Mouse (Mus musculus) gastrocnemius, postnatal 4 days (tissue): ENCODE data around the gene Tmem223. TPM values are rescaled to one million over a fixed set of nuclear protein-coding genes. Genes with fewer than 3 reads are reported as not detected.

ENCODE experiments used
- DNase-seq, 2 experiments: peaks; one replicate each; pipeline ENCODE4 v3.0.0; 2021 to 2022; ENCODE audit warnings: low spot score in 2 of 2, mixed read lengths in 2 of 2
- microRNA-seq: library from miRNA; unstranded; fragments of <30 nt; microRNA quantifications from one replicate; pipeline ENCODE4 v1.2.0, GENCODE M21; 2021
- total RNA-seq, 2 experiments: library from RNA; stranded (reverse); gene quantifications; 2 replicates each; pipeline ENCODE4 v1.2.3; 2021

Gene Tmem223
- total RNA-seq, 2 experiments from 2014 or later, result 71.4 to 85.6 TPM

DNA sequence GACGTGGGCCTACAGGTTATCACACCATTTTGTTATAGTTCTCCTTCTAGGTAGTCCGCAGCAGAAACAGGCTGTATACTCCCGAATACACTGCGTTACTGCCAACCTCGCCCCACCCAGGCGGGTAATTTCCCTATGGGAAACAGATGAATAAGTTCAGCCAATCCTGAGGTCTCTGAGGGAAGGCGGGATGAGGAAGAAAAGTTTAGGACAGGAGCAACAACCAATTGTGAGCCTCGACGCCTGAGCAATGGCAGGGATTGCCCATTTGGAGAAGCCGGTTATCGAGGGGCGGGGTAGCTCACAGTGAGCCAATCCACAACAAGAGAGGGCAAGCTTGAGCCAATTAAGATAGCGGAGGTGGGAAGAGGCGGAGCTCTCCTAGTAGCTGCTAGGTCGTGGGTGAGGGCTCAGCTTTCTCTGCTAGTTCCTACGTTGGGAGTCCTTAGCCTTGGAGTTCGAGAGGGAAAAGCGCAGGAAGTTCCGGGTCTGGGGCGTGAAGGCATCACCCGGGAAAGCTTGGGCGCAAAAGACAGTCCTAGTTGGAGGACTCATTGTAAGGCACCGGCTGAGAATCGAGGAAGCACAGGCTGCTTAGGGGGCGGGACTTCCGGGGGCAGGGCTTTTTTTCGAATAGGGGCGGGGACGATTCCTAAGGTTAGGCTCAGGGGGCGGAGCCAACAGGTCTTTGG is 31.5 kb downstream of the Tmem223 start, which contains the start of gene Zbtb3:
Gene Zbtb3 (plus strand): TSS at position 426 of the 692 bp plus-strand sequence.
- DNase-seq, result peak; percentile 72 to 88

DNA sequence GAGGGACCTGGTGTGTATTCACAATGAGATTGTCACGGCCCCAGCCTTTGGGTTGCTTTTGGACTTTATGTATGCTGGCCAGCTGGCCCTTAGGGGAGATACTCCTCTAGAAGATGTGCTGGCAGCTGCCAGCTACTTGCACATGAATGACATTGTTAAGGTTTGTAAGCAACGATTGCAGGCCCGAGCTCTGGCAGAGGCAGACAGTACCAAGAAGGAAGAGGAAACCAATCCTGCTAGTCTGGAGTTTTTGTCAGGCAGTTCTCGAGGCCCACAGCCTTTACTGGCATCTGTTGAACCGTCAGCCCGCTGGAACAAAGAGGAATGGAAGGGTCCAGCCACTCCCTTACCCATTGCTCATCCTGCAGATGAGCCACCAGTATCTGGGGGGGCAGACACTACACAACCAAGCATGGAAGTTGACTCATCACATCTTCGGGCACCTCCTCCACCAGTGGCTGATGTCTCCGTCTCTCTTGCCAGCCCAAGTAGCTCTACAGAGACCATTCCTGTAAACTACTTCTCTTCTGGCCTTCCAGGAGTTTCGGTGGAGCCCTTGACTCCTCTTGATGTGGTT is 32.5 kb downstream of the Tmem223 start:
- no peak for DNase-seq

DNA sequence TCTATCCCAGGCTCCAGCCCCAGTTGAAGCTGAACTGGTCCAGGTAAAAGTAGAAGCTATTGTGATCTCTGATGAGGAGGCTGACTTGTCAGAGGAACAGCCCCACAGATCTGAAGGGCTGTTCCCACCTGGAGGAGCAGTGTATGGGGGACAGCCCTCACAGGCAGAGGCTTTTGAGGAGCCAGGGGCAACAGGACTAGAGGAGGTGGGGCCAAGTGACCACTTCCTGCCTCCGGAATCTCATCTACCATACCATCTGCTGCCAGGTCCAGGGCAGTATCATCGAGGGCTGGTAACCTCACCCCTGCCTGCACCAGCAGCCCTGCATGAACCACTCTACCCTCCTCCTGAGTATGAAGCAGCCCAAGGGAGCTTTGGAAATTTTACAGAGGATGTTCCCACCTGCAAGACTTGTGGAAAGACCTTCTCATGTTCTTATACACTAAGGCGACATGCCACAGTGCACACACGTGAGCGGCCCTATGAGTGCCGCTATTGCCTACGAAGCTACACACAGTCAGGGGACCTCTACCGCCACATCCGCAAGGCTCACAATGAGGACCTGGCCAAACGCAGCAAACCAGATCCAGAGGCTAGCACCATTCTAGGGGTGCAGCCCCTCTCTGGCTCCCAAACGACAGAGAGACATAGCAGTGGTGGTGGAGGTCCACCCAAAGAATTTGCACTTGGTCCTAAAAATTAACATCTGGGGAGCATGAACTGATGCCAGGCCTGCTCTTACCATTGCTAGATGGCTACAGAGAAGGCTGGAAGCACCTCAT is 33.3 kb downstream of the Tmem223 start:
- DNase-seq, result no peak

DNA sequence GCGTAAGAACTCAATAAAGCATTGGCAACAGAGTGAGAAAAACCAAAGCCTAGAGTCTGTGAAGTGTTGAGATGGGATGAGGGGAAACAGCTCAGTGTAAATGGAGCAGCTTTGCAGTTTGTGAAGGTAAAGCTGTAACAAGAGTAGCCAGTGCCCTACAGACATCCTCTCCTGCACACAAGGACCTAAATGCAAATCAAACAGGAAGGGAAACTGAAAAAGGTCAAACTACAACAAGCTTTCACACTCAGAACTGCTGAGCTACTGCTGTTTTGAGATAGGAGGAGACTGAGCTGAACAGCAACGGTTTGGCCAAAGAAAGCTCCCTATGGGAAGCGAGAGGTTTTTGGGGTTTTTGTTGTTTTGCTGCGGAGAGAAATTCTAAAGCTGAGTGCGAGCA is 36.0 kb downstream of the Tmem223 start:
- no peak for DNase-seq

DNA sequence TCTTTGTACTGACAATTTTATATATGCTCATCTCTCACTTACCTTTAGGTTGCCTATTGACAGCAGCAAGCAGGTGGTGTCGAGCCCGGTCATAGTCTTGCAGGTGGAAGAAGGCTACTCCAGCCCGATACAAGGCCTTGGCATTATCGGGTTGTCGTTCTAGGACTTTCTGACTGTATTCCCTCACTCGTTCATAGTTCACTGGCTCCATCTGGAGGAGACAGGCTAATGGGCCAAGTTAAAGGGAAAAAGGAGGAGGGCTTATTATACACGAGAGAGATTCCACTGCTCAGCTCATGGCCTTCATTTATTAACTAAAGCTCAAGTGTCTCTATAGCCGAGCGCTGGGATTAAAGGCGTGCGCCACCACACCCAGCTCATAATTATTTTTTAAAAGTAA is 45.0 kb downstream of the Tmem223 start:
- DNase-seq, result no peak

DNA sequence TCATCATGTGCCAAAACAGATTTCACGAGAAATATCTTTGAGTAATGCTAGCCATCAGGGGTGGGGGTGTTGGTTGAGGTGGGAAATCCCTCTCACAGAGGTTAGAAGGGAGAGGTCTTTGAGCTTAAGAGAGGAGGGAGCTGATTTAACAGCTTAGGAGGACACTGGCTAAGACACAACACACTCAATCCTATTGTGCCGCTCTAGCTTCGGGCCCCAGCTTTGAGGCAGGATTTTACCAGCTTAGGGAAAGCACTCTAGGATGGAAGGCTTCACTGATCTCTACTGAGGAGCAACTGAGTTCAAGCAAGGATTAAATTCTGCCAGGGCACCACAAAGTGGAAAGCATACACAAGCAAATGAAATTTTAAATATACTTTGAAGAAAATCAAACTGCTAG is 46.2 kb downstream of the Tmem223 start:
- no peak for DNase-seq

DNA sequence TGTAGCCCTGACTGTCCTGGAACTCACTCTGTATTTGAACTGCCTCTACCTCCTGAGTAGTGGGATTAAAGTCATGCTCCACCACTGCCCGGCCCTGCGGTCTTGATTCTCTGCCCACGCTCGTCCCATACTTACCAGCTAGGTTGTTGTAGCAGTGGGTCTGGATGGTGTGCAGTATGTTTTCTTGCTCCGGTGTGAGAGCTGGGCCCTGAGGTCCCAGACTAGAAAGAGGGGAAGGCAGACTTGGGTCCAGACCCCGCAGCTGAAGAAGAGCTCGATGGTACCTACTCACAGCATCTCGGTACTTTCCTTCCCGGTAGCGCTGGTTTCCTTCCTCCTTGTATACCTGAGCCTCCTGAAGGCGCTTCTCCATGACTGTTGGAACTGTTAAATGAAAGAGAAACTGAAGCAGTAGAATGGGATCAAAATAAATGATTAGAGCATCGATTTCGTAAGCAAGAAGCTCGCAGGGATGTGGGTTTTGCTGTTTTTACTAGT is 47.6 kb downstream of the Tmem223 start:
- DNase-seq, result no peak

DNA sequence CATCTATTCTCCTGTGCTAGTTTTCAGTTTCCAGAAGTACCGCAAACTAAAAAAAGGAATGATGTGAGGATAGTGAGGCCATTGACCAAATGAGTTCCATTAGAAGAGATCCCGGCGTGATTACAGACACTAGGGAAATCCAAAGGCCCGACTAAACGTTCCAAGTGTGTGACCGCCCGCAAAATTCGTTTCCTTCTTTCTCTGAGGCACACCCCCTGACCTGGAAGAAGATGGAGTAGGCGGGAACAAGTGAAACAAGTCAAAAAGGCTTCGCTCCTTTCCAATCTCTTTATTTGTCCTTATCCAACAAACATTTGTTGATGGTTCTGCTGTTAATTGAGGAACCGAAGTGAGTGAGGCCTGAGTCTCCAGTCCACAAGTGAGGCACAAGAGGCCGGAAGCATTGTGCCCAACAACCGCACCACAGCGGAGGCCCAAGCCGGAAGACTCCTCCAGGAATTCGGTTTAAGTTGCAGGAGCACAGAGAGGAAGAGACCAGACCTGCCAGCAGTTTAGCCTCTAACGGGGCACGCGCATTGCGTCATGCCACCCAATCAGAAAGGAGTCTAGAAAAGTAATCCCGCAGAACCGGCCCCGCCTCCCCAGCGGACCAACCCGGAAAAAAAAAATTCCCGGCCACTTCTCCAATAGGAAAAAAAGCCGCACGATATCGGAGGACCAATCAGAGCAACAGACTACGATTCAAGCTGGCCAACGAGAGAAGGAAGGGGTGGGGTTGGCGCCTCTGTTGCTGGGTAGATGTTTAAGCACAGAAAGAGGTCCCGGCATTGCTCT is 48.2 kb downstream of the Tmem223 start, which contains the start of gene Ttc9c:
Gene Ttc9c (minus strand): TSS at position 533 of the 795 bp plus-strand sequence.
- peak; percentile 86 to 95 for DNase-seq

DNA sequence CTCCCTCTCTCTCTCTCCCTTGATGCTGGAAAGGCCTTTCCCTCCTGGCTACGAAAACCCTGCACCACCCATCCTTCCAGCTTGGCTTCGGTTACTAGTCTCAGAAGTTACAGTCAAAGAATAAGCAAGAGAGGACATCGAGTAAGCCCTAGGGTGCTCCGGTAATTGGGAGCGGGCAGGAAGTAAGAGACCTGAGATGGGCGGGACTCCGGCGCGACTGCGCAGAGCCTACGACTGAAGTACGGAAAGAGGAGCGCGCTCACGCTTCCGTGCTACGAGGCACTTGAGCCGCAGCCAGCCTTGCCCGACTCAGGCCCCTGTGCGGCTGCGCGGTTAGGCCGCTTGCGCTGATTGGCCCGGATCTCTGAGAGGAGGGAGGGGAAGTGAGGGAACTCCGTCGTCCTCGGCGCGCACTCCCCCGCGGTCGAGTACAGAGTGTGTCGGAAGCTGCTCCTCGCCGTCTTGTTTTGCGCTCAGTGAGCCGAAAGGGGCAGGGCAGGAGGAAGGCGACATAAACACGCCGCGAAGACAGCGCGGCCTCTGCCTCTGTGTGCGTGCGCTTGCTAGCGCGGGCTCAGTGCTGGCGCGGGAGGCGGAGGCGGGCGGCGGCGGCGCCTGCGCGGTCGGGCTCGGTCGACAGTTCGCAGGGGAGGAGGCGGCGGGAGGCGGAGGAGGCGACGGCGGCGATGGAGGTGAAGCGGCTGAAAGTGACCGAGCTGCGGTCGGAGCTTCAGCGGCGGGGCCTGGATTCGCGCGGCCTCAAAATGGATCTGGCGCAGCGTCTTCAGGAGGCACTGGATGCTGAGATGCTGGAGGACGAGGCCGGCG is 49.0 kb downstream of the Tmem223 start, which contains the start of gene Hnrnpul2:
Gene Hnrnpul2 (plus strand): TSS at position 415 of the 828 bp plus-strand sequence.
- DNase-seq, result peak; percentile 96 to 99

DNA sequence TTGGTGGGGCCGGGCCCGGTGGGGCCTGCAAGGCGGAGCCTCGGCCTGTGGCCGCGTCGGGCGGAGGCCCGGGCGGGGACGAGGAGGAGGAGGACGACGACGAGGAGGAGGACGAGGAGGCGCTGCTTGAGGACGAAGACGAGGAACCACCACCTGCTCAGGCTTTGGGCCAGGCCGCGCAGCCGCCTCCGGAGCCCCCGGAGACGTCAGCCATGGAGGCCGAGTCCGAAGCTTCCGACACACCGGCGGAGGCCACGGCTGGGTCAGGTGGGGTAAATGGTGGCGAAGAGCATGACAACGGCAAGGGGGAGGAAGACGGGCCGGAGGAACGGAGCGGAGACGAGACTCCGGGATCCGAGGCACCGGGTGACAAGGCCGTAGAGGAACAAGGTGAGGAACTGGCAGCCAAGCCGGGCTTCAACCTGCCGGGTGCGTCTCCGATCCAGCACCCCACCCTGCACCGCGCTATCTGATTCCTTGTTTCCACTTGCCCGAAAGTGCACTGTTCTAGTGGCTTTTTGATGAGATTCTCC is 49.7 kb downstream of the Tmem223 start:
- no peak for DNase-seq

DNA sequence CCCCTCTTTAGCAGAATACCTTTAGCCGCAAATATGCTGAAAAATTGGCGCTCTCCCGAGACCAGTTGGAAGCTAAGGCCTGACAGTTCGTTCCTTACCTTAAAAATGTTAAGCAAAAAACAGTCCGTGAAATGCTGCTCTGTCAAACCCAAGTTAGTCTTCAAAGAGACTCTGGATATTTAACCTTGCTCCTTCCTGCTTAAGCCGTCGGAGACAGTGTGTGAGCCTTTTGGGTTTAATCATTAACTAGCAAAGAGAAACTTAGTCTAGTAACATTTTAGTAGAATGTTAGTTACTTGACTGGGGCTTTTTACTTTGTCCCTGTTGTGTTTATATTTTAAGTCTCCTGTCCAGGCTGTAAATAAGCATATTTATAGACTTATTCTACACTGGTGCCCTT is 50.4 kb downstream of the Tmem223 start:
- DNase-seq, result no peak

Small RNA genes lying within 50 kb of the gene (microRNA-seq; reads per million reads assigned to microRNA genes)
- not detected for gene Mir6992

Other genes with a start within 250 kb of the Tmem223 start
- gene Slc22a8, start 179.7 kb upstream of the Tmem223 start, total RNA-seq, result not detected
- not detected for gene Slc22a6, start 153.0 kb upstream of the Tmem223 start, total RNA-seq
- gene Chrm1, start 107.2 kb upstream of the Tmem223 start, total RNA-seq, result under 1 TPM; 0.05 to 0.10 TPM
- gene Slc3a2, start 47.6 kb upstream of the Tmem223 start, total RNA-seq, result 10 to 100 TPM; 42.4 to 43.8 TPM
- gene Wdr74, start 35.2 kb upstream of the Tmem223 start, total RNA-seq, result 10 to 100 TPM; 34.5 to 35.1 TPM
- 1 to 10 TPM in 1 of 2 experiments, not detected in 1; 2.5 TPM for gene 1700092M07Rik, start 30.3 kb upstream of the Tmem223 start, total RNA-seq
- 10 to 100 TPM; 59.1 to 60.5 TPM for gene Stx5a, start 29.6 kb upstream of the Tmem223 start, total RNA-seq
- 10 to 100 TPM; 70.4 to 80.5 TPM for gene Nxf1, start 13.9 kb upstream of the Tmem223 start, total RNA-seq
- gene Tmem179b, start 3.5 kb downstream of the Tmem223 start, total RNA-seq, result 10 to 100 TPM; 19.3 to 21.9 TPM
- 10 to 100 TPM; 15.5 to 16.9 TPM for gene Taf6l, start 15.4 kb downstream of the Tmem223 start, total RNA-seq
- gene Polr2g, start 27.6 kb downstream of the Tmem223 start, total RNA-seq, result 10 to 100 TPM; 61.0 to 65.4 TPM
- gene Zbtb3, start 31.6 kb downstream of the Tmem223 start, total RNA-seq, result 1 to 10 TPM; 1.4 to 1.5 TPM
- gene Ttc9c, start 48.3 kb downstream of the Tmem223 start, total RNA-seq, result 10 to 100 TPM; 19.9 to 22.9 TPM
- gene Hnrnpul2, start 49.0 kb downstream of the Tmem223 start, total RNA-seq, result 10 to 100 TPM; 61.3 to 71.0 TPM
- gene AC129217.1, start 58.8 kb downstream of the Tmem223 start, total RNA-seq, result under 1 TPM in 1 of 2 experiments, not detected in 1; 0.67 TPM
- 10 to 100 TPM; 22.1 to 24.2 TPM for gene Bscl2, start 66.5 kb downstream of the Tmem223 start, total RNA-seq
- under 1 TPM; 0.17 to 0.26 TPM for gene Gng3, start 68.2 kb downstream of the Tmem223 start, total RNA-seq
- gene Lrrn4cl, start 79.8 kb downstream of the Tmem223 start, total RNA-seq, result 10 to 100 TPM; 18.7 to 22.9 TPM
- 100 to 1,000 TPM; 149 to 158 TPM for gene Ubxn1, start 100.5 kb downstream of the Tmem223 start, total RNA-seq
- 10 to 100 TPM; 48.1 to 49.3 TPM for gene Uqcc3, start 109.9 kb downstream of the Tmem223 start, total RNA-seq
- gene Lbhd1, start 112.7 kb downstream of the Tmem223 start, total RNA-seq, result 10 to 100 TPM in 1 of 2 experiments, 1 to 10 TPM in 1; 2.4 to 11.4 TPM
- not detected for gene Gm49403, start 112.9 kb downstream of the Tmem223 start, total RNA-seq
- 10 to 100 TPM; 30.0 to 30.9 TPM for gene 1810009A15Rik, start 117.9 kb downstream of the Tmem223 start, total RNA-seq
- gene Gm49416, start 117.9 kb downstream of the Tmem223 start, total RNA-seq, result 1 to 10 TPM; 1.5 to 2.9 TPM
- gene Ints5, start 122.0 kb downstream of the Tmem223 start, total RNA-seq, result 10 to 100 TPM; 19.0 to 20.1 TPM
- 10 to 100 TPM; 74.2 to 77.0 TPM for gene Ganab, start 127.1 kb downstream of the Tmem223 start, total RNA-seq
- gene B3gat3, start 149.4 kb downstream of the Tmem223 start, total RNA-seq, result 10 to 100 TPM; 29.6 to 31.6 TPM
- gene Rom1, start 158.4 kb downstream of the Tmem223 start, total RNA-seq, result 1 to 10 TPM; 4.4 to 4.9 TPM
- 10 to 100 TPM; 24.3 to 26.7 TPM for gene Eml3, start 158.6 kb downstream of the Tmem223 start, total RNA-seq
- 10 to 100 TPM; 61.1 to 69.8 TPM for gene Mta2, start 170.9 kb downstream of the Tmem223 start, total RNA-seq
- 10 to 100 TPM; 12.7 to 14.9 TPM for gene Tut1, start 182.9 kb downstream of the Tmem223 start, total RNA-seq
- 100 to 1,000 TPM; 704 to 748 TPM for gene Eef1g, start 196.0 kb downstream of the Tmem223 start, total RNA-seq
- 100 to 1,000 TPM; 377 to 414 TPM for gene Ahnak, start 218.3 kb downstream of the Tmem223 start, total RNA-seq